Mouse (Mus musculus) brain, embryonic 14.5 days (tissue): ENCODE results near the gene Creb3.

ENCODE experiments used
- CTCF ChIP-seq: fragments of 200-500 bp; IDR thresholded peaks from 2 replicates; pipeline ENCODE4 v1.5.1; 2012; ENCODE audit warnings: inconsistent platforms, mild to moderate bottlenecking, moderate library complexity, borderline replicate concordance; ENCODE audit not compliant: insufficient read depth, insufficient read length; ENCODE audit errors: extremely low read depth
- POLR2A ChIP-seq: fragments of 200-500 bp; IDR thresholded peaks from 2 replicates; pipeline ENCODE4 v1.6.1; 2012; ENCODE audit warnings: mild to moderate bottlenecking, inconsistent platforms, borderline replicate concordance; ENCODE audit not compliant: poor library complexity, insufficient read depth, insufficient read length, severe bottlenecking; ENCODE audit errors: extremely low read depth

GRCm38 (mm10) chr4:43512653-43513052 lies 49.5 kb upstream of the Creb3 start:
- TF ChIP-seq POLR2A (no peak), CTCF (no peak)
